Mouse (Mus musculus): ENCODE data around the gene Phf3.
"Not testable (repeated sequence)": the region's sequence is repeated elsewhere in the genome, so short reads cannot be mapped to it uniquely, and the experiment has no call there.

DNA sequence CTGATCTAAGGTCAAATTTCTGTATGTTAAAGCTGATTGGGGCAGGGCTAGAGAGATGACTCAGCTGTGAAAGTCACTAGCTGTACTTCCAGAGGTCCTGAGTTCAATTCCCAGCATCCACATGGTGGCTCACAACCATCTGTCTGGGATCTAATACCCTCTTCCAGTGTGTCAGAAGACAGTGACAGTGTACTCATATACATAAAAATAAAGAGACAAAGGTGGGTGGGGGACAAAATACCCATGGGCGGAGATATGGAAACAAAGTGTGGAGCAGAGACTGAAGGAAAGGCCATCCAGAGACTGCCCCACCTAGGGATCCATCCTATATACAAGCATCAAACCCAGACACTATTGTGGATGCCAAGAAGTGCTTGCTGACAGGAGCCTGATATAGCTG, 10.1 kb upstream of the Phf3 start:
- not testable (repeated sequence) for TF ChIP-seq CTCF, EP300 (IDR thresholded peaks at IDR 0.05; ENCODE audit: low read depth)

Data from liver, postnatal 0 days (tissue).